Mouse (Mus musculus): Measurements from ENCODE around the gene Rab20. TPM values are rescaled to one million over a fixed set of nuclear protein-coding genes. Genes with fewer than 3 reads are reported as not detected.

Rab20 gene
- polyA plus RNA-seq, 1 experiment: 17.1 TPM

DNA sequence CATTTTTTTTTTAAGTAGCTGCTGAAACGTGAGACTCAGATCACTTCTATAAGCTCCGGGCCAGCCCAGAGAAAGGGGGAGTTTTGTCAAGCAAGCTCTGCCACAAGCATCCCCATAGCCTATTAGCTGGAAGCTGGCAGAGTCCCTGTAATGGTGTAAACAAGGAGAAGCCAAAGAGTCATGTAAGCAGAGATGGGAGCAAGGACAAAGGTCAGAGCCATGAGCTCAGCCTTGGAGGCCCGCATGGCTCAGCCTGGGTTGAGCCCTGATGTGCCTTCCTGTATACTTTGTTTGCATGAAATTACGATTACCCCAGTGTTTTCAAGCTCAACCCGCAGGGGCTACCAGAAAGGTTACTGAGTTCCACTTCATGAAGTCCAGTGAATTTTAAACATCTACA is 19.5 kb downstream of the Rab20 start:
- Histone ChIP-seq H3K27me3 (ENCODE audit: control insufficient read depth, insufficient read depth, low read length) (no peaks in the 10 kb centered on the region), H3K4me1 (ENCODE audit: control insufficient read depth, insufficient read depth, insufficient read length) (peaks cover 22% of the 10 kb centered on the region; the same call in 1 of the 2 replicates), H3K36me3 (ENCODE audit: control insufficient read depth, insufficient read depth, low read length) (no peaks in the 10 kb centered on the region), H3K27ac (ENCODE audit: insufficient read depth, low read length) (no peak overlapping the region), H3K4me3 (ENCODE audit: extremely low read depth, insufficient read depth, insufficient read length) (no peak overlapping the region)
- 85% methylated on average over 5 of the region's 5 CpGs for WGBS
- DNase-seq (ENCODE audit: low read depth in 1 of 2, low spot score in 2 of 2): no peak
- no peak for TF ChIP-seq CTCF (IDR thresholded peaks at IDR 0.05; ENCODE audit: extremely low read depth, insufficient read depth, insufficient read length, insufficient replicate concordance)
- TF ChIP-seq POLR2A (IDR thresholded peaks at IDR 0.05; ENCODE audit: low read depth, low read length): no peak

DNA sequence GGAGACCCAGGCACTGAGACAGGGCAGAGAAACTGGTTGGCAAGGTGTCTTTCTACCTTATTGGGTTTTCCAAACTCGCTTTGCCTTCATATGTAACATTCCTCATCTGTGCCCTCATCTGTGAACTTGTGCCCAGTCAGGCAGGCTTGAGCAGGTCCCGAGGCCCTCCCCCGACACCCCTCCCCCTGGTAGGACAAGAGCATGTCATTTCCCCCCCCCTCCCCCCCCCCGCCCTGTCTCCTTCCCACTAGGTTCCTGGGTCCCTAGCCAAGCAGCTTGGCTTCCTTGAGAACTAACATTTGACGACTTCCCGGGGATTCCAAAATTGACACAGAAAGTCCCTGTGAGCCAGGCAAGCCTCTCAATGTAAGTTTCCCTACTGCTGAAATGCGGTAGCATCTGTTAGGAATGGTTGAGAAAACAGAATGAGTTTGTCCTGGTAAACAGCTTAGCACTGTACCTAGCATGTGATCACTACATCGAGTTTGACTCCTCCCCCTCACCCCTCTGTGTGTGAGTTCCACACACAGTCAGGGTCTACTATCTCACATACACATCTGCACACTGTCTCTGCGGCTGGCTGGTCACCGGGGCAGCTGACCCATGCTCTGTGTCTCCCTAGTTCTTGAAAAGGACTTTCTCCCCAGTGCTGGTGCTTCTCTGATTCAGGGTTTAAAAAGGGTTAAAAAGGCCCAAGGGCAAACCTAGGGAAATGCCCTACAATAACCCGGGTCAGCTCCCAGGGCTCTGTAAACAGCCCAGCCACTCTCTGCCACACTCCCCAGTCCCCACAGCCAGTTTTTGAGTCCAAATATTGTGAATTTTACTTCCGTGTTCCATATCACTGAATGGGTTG is 20.3 kb downstream of the Rab20 start:
- DNase-seq (ENCODE audit: low read depth in 1 of 2, low spot score in 2 of 2): no peak
- WGBS: 60% methylated on average over 12 of the region's 12 CpGs
- no peak overlapping the region for H3K4me3 ChIP-seq (ENCODE audit: extremely low read depth, insufficient read depth, insufficient read length)
- H3K27ac ChIP-seq (ENCODE audit: insufficient read depth, low read length): peak overlapping the region; percentile 46; the same call in 1 of the 2 replicates
- TF ChIP-seq CTCF (IDR thresholded peaks at IDR 0.05; ENCODE audit: extremely low read depth, insufficient read depth, insufficient read length, insufficient replicate concordance) (no peak), POLR2A (IDR thresholded peaks at IDR 0.05; ENCODE audit: low read depth, low read length) (no peak)
- peaks cover 16% of the 10 kb centered on the region; the same call in 1 of the 2 replicates for H3K4me1 ChIP-seq (ENCODE audit: control insufficient read depth, insufficient read depth, insufficient read length)
- H3K27me3 ChIP-seq (ENCODE audit: control insufficient read depth, insufficient read depth, low read length): no peaks in the 10 kb centered on the region
- H3K36me3 ChIP-seq (ENCODE audit: control insufficient read depth, insufficient read depth, low read length): no peaks in the 10 kb centered on the region

DNA sequence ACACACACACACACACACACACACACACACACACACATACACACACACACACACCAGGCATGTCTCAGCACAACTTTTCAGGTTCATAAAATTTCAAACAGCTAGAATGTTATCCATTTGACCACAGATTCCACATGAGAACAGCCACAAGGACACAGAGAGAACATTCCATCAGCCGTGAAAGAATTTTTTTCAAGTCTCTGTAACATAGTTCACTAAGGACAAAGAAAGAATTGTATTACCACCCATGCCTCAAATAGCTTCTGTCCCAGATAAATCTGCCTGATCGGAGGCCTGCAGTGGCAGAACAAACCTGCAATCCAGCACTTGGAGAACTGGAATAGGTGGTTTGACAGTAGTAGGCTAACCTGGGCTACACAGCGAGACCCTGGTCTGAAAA is 21.2 kb downstream of the Rab20 start:
- Histone ChIP-seq H3K27ac (ENCODE audit: insufficient read depth, low read length) (no peak overlapping the region), H3K4me1 (ENCODE audit: control insufficient read depth, insufficient read depth, insufficient read length) (peaks cover 14% of the 10 kb centered on the region; the same call in 1 of the 2 replicates), H3K36me3 (ENCODE audit: control insufficient read depth, insufficient read depth, low read length) (no peaks in the 10 kb centered on the region), H3K27me3 (ENCODE audit: control insufficient read depth, insufficient read depth, low read length) (no peaks in the 10 kb centered on the region), H3K4me3 (ENCODE audit: extremely low read depth, insufficient read depth, insufficient read length) (no peak overlapping the region)
- TF ChIP-seq POLR2A (IDR thresholded peaks at IDR 0.05; ENCODE audit: low read depth, low read length): no peak
- no peak for TF ChIP-seq CTCF (IDR thresholded peaks at IDR 0.05; ENCODE audit: extremely low read depth, insufficient read depth, insufficient read length, insufficient replicate concordance)
- DNase-seq (ENCODE audit: low read depth in 1 of 2, low spot score in 2 of 2): no peak
- WGBS: 85% methylated on average over 3 of the region's 3 CpGs

DNA sequence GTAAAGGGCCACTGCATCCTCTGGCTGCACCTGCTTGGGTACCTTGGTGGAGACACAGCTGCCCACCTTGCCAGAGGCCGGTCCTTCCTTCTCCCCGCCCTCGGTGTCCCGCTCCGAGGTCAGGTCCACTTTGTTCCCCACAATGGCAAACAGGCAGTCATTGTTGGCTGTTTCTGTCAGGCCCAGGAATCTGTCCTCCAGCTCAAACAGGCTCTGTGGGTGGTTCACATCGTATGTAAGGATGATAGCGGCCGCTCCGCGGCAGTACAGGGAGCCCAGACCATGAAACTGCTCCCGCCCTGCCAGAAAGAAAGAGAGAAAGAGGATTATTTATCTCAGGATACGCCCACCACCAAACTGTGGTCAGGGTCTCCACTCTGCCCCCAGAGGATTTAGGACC is 24.3 kb downstream of the Rab20 start:
- no peak for DNase-seq (ENCODE audit: low read depth in 1 of 2, low spot score in 2 of 2)
- H3K4me1 ChIP-seq (ENCODE audit: control insufficient read depth, insufficient read depth, insufficient read length): peaks cover 5% of the 10 kb centered on the region; the same call in 1 of the 2 replicates
- TF ChIP-seq POLR2A (IDR thresholded peaks at IDR 0.05; ENCODE audit: low read depth, low read length): no peak
- no peak for TF ChIP-seq CTCF (IDR thresholded peaks at IDR 0.05; ENCODE audit: extremely low read depth, insufficient read depth, insufficient read length, insufficient replicate concordance)
- no peaks in the 10 kb centered on the region for H3K27me3 ChIP-seq (ENCODE audit: control insufficient read depth, insufficient read depth, low read length)
- WGBS: 89% methylated on average over 12 of the region's 12 CpGs
- no peaks in the 10 kb centered on the region for H3K36me3 ChIP-seq (ENCODE audit: control insufficient read depth, insufficient read depth, low read length)
- no peak overlapping the region for H3K4me3 ChIP-seq (ENCODE audit: extremely low read depth, insufficient read depth, insufficient read length)
- H3K27ac ChIP-seq (ENCODE audit: insufficient read depth, low read length): no peak overlapping the region

DNA sequence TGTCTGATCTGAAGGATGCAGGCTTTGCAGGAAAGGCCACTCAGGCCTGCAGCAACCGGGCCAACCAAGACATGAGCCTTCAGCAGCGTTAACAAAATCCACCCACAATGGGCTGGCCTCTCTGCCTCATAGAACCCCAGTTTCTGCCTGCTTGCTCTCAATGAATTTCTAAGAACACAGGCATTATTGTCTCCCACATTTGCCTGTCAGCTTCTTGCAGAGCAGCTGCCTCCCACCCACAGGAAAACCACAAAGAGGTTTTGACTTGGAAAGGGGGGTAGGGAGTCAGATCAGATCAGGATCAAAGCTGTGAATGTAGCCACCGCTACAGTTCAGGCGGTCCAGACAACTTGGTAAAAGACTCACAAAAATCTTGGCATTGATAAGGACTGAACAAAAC is 25.5 kb downstream of the Rab20 start:
- no peak for TF ChIP-seq CTCF (IDR thresholded peaks at IDR 0.05; ENCODE audit: extremely low read depth, insufficient read depth, insufficient read length, insufficient replicate concordance)
- TF ChIP-seq POLR2A (IDR thresholded peaks at IDR 0.05; ENCODE audit: low read depth, low read length): no peak
- no peak for DNase-seq (ENCODE audit: low read depth in 1 of 2, low spot score in 2 of 2)
- Histone ChIP-seq H3K36me3 (ENCODE audit: control insufficient read depth, insufficient read depth, low read length) (no peaks in the 10 kb centered on the region), H3K27me3 (ENCODE audit: control insufficient read depth, insufficient read depth, low read length) (no peaks in the 10 kb centered on the region), H3K27ac (ENCODE audit: insufficient read depth, low read length) (no peak overlapping the region; the same call in 1 of the 2 replicates), H3K4me3 (ENCODE audit: extremely low read depth, insufficient read depth, insufficient read length) (no peak overlapping the region), H3K4me1 (ENCODE audit: control insufficient read depth, insufficient read depth, insufficient read length) (peaks cover 5% of the 10 kb centered on the region; the same call in 1 of the 2 replicates)
- 7% methylated on average over 4 of the region's 4 CpGs for WGBS

DNA sequence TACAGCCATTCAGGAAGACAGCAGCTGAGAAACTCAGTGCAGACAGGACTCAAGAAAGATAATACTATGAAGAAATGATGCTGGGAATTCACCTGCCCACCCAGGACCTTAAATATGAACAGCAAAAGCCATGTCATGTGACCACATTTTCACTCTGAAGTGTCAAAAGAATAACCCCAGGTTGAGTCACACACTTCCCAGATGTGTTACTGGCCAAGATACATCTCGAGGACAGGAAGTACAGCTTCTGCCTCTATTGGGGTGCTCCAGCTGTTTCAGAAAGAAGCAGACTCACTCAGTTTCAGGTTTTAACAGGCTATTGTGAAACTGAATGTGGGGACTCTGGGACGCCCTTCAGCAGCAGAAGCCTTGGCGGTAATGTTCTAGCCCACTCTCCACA is 26.0 kb downstream of the Rab20 start:
- TF ChIP-seq CTCF (IDR thresholded peaks at IDR 0.05; ENCODE audit: extremely low read depth, insufficient read depth, insufficient read length, insufficient replicate concordance) (no peak), POLR2A (IDR thresholded peaks at IDR 0.05; ENCODE audit: low read depth, low read length) (no peak)
- H3K4me1 ChIP-seq (ENCODE audit: control insufficient read depth, insufficient read depth, insufficient read length): peaks cover 5% of the 10 kb centered on the region; the same call in 1 of the 2 replicates
- H3K4me3 ChIP-seq (ENCODE audit: extremely low read depth, insufficient read depth, insufficient read length): no peak overlapping the region
- 2% methylated on average over 3 of the region's 3 CpGs for WGBS
- no peaks in the 10 kb centered on the region for H3K27me3 ChIP-seq (ENCODE audit: control insufficient read depth, insufficient read depth, low read length)
- DNase-seq (ENCODE audit: low read depth in 1 of 2, low spot score in 2 of 2): no peak
- H3K36me3 ChIP-seq (ENCODE audit: control insufficient read depth, insufficient read depth, low read length): no peaks in the 10 kb centered on the region
- H3K27ac ChIP-seq (ENCODE audit: insufficient read depth, low read length): no peak overlapping the region; the same call in 1 of the 2 replicates

DNA sequence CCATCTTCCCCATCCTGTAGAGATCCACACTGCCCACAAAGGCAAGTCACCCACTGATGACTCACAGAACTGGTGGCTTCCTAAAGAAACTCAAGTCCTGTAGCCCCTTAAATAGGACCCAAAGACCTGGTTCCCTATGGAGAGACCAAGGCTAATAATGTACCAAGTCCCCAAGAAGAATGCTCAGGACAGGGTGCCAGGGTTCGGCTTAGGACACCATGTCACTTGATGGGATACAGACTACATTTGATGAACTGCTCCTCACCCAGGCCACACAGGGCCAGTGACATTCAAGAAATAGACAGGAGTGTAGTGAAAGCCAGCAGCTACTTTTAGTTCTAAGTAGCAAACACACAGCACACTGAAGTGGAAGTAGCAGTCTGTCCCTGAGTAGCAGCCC is 26.4 kb downstream of the Rab20 start:
- Histone ChIP-seq H3K4me1 (ENCODE audit: control insufficient read depth, insufficient read depth, insufficient read length) (peaks cover 5% of the 10 kb centered on the region; the same call in 1 of the 2 replicates), H3K27me3 (ENCODE audit: control insufficient read depth, insufficient read depth, low read length) (no peaks in the 10 kb centered on the region), H3K27ac (ENCODE audit: insufficient read depth, low read length) (no peak overlapping the region), H3K4me3 (ENCODE audit: extremely low read depth, insufficient read depth, insufficient read length) (no peak overlapping the region), H3K36me3 (ENCODE audit: control insufficient read depth, insufficient read depth, low read length) (no peaks in the 10 kb centered on the region)
- 85% methylated on average over 1 of the region's 1 CpGs for WGBS
- TF ChIP-seq CTCF (IDR thresholded peaks at IDR 0.05; ENCODE audit: extremely low read depth, insufficient read depth, insufficient read length, insufficient replicate concordance) (no peak), POLR2A (IDR thresholded peaks at IDR 0.05; ENCODE audit: low read depth, low read length) (no peak)
- no peak for DNase-seq (ENCODE audit: low read depth in 1 of 2, low spot score in 2 of 2)

Data from spleen, adult 2 months (tissue).